Mouse (Mus musculus) urinary bladder, postnatal 4 days (tissue): ENCODE data around the gene Olfr112.
"Not testable (repeated sequence)": the region's sequence is repeated elsewhere in the genome, so short reads cannot be mapped to it uniquely, and the experiment has no call there.

ENCODE experiments used
- DNase-seq, 2 experiments: peaks; one replicate each; pipeline ENCODE4 v3.0.0; 2021 to 2022; ENCODE audit warnings: low spot score in 2 of 2

The Olfr112 gene

DNA sequence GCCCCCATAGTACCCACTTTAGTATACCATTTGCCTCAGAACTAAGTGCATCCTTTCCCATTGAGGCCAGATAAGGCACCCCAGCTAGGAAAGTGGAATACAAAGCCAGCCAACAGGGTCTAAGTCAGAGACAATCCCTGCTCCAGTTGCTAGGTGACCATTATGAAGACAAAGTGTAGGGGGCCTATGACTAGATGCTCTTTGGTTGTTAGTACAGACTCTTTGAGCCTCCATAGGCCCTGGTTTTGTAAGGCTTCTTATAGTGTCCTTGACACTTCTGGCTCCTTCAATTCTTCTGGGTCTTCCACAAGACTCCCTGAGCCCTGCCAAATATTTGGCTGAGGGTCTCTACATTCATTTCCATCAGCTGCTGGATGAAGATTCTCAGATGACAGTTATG is at the start of gene Olfr112:
Gene Olfr112 (minus strand): TSS at position 101 of the 400 bp plus-strand sequence.
- no peak for DNase-seq

DNA sequence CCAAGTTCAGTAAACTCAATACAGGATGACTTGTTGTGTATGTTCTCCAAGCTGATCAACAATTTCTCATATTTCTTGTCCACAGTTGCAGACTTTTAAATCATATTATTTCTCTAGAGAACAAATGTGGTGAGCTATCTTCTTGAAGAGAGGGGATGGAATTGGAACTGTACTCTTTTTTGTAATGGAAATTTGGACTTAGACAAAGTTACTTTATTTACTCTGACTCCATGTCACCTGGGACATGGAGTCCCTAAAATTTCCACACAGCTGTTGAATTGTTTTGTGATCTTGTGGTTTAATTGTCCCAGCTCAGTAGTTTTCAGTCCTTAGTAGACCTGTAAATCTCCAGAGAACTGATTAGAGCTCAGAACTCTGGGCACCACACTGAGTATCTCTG is 23.4 kb upstream of the Olfr112 start, which contains the start of gene Olfr114:
Gene Olfr114 (minus strand): TSS at position 101 of the 400 bp plus-strand sequence.
- no peak for DNase-seq

GRCm38 (mm10) chr17:37577563-37577962 is 8.3 kb upstream of the Olfr112 start, which contains the start of gene Olfr113:
Gene Olfr113 (minus strand): TSS chr17:37577663.
- no peak for DNase-seq

DNA sequence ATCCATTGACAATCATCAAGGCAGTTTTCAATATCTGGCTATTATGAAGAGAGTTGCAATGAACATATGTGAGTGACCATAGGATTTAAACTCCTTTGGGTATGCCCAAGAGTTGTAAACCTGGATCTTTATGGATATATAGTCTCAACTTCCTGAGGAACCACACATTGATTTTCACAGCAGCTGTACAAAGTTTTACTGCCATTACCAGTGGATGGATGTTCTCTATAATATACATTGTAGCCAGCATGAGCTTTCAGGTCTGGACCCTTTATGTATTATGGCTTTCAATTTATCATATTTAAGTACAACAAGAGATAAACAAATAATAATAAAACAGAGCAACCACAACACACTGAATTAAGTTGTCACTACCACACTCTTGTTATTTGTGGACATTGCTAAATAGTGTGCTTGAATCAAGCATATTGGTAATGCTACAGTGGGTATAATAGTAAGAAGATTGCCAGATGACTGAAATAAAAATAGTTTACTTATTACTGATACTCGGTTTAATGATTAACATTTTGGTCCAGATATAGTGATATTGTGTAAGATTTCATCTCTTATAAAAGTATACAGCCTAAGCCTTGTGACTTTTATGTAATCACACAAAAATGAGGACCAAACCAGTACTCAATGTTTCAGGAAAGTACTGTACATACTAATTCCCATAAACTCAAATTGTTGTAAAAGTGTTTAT is 10.2 kb downstream of the Olfr112 start:
- no peak for DNase-seq

DNA sequence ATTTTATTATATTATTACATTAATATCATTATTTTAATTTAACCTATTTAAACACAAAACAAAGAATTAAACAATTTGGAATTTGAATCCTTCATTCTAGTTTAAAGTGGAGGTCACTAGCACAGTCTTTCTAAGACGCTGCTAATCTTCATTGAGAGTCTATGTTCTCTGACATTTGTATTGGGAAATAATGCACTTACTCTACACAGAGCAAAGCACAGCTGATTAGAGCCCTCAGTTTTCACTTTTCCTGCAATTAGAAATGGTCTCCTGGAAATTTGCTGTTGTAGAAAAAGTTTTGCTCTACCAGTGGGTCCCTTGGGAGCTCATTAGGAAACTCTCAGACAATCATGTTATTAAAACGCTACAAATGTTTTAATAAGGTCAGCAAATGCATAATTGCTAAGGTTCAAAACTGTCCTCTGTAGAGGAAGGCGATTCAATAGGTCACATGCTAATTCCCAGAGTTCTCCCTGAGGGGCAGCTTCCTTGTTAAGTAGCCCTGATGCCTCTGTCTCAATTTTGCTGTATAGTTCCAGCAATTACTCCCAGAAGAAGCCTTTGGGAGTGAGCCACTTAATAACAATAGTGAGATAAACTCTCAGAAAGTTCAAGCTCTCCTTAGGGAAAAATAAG is 25.3 kb downstream of the Olfr112 start:
- DNase-seq: no peak

DNA sequence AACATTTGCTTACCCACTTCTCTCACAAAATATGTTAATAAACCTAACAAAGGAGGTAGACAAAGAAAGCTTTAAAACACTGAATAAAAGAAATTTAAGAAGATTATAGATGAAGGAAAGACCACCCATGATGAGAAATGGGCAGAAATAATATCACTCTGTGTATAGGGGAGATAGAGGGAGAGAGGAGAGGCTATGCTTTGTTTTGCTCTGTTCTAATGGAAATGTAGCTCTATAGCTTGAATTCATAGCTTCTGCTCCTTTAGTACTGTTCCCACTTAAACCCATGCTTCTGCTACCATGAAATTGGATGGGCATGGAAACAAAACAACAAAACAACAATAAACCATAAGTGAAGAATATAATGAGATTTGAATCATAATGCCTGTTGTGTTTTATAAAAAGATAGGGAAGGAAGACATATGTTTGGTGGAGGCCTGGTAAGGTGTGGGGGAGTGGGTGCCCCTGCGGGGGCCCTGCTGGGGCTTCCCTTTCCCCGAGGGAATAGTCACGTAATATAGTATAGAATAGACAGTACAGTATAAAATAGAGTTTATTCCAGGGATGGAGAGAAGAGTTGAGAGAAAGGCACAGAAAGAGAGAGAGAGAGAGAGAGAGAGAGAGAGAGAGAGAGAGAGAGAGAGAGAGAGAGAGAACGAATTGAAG is 27.7 kb downstream of the Olfr112 start:
- no peak for DNase-seq

- DNase-seq: not testable (repeated sequence)
These were observed 30.8 kb downstream of the Olfr112 start for GRCm38 (mm10) chr17:37538416-37538815.

DNA sequence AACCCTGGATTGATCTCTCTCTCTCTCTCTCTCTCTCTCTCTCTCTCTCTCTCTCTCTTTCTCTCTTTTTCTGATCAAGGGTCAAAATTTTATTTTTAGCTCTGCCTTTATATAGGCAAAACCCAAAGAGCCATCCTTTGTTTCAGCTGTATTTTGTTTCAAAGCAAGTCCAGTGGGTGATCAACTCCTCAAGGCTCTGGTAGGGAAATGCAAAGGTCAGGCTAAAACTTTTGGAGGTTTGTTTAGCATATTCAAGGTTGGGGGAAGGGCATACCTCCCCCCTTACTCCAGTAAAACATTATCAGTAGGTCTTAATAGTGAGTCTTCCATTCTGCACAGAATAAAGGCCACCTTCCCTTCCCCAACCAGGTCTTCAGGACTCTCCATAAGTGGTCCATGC is 34.1 kb downstream of the Olfr112 start:
- no peak for DNase-seq

GRCm38 (mm10) chr17:37525427-37525826 is 43.8 kb downstream of the Olfr112 start:
- DNase-seq: not testable (repeated sequence)

DNA sequence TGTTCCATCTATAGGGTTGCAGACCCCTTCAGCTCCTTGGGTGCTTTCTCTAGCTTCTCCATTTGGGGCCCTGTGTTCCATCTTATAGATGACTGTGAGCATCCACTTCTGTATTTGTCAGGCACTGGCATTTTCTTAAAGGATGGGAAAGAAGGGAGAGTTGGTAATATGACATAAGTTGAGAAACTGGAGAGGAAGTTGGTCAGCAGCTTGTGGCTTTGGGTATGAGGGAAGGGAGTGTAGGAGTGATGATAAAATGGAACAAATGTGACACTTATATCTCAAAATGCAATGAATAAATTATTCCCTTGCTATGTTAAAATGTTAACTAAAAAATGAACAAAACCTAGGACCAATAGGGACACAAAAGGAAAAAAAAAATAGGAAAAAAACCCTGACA is 44.6 kb downstream of the Olfr112 start:
- not testable (repeated sequence) for DNase-seq
